Mouse (Mus musculus) heart, embryonic 10.5 days (tissue): ENCODE measurements around the gene Znrf3. TPM values are rescaled to one million over a fixed set of nuclear protein-coding genes. Genes with fewer than 3 reads are reported as not detected.

Source experiments
- DNase-seq: peaks from one replicate; pipeline ENCODE4 v3.0.0-alpha.2; 2017; ENCODE audit warnings: low spot score
- H3K27ac ChIP-seq: fragments of 300-500 bp; sonication (generic); 2 replicates; pipeline ENCODE4 v1.5.1; 2016; ENCODE audit warnings: mild to moderate bottlenecking
- H3K27me3 ChIP-seq: fragments of 300-500 bp; sonication (generic); 2 replicates; pipeline ENCODE4 v1.6.1; 2016; ENCODE audit warnings: mild to moderate bottlenecking; ENCODE audit not compliant: poor library complexity, insufficient read depth, severe bottlenecking
- H3K36me3 ChIP-seq: fragments of 300-500 bp; sonication (generic); 2 replicates; pipeline ENCODE4 v1.6.1; 2016; ENCODE audit warnings: mild to moderate bottlenecking, moderate library complexity
- H3K4me1 ChIP-seq: fragments of 300-500 bp; sonication (generic); 2 replicates; pipeline ENCODE4 v1.6.1; 2016; ENCODE audit warnings: mild to moderate bottlenecking
- H3K4me3 ChIP-seq: fragments of 300-500 bp; sonication (generic); 2 replicates; pipeline ENCODE4 v1.5.1; 2016; ENCODE audit warnings: mild to moderate bottlenecking, moderate library complexity
- H3K9me3 ChIP-seq: fragments of 300-500 bp; sonication (generic); 2 replicates; pipeline ENCODE4 v1.6.1; 2016; ENCODE audit warnings: mild to moderate bottlenecking, moderate library complexity
- WGBS: fragments of 180-500 bp; shearing (Covaris S2); methylation state at CpG from one replicate; pipeline ENCODE4 v1.1.7; 2016; 5-methylcytosine and 5-hydroxymethylcytosine counted together
- polyA plus RNA-seq: library from polyadenylated mRNA; unstranded; fragments of >200 nt; fragmentation: Nextera tagmentation; extraction: Ambion mirVana; gene quantifications from 2 replicates; pipeline ENCODE4 v1.2.1, GENCODE M21; 2016

Gene Znrf3
- polyA plus RNA-seq, 1 experiment from 2014 or later: 9.2 TPM

GRCm38 (mm10) chr11:5470055-5470454 lies 25.4 kb upstream of the Znrf3 start:
- Histone ChIP-seq H3K27me3 (no peaks in the 10 kb centered on the region), H3K36me3 (no peaks in the 10 kb centered on the region), H3K9me3 (no peaks in the 10 kb centered on the region), H3K4me1 (no peaks in the 10 kb centered on the region), H3K4me3 (no peak overlapping the region), H3K27ac (no peak overlapping the region)
- no peak for DNase-seq
- WGBS: 77% methylated on average over 3 of the region's 3 CpGs

GRCm38 (mm10) chr11:5469084-5469483 lies 24.4 kb upstream of the Znrf3 start:
- H3K4me3 ChIP-seq: no peak overlapping the region
- H3K4me1 ChIP-seq: no peaks in the 10 kb centered on the region
- WGBS: 77% methylated on average over 3 of the region's 3 CpGs
- no peaks in the 10 kb centered on the region for H3K27me3 ChIP-seq
- DNase-seq: no peak
- H3K36me3 ChIP-seq: no peaks in the 10 kb centered on the region
- H3K27ac ChIP-seq: no peak overlapping the region
- H3K9me3 ChIP-seq: no peaks in the 10 kb centered on the region

- Histone ChIP-seq H3K27ac (no peak overlapping the region), H3K27me3 (no peaks in the 10 kb centered on the region), H3K4me3 (no peak overlapping the region), H3K4me1 (no peaks in the 10 kb centered on the region), H3K9me3 (no peaks in the 10 kb centered on the region), H3K36me3 (no peaks in the 10 kb centered on the region)
- DNase-seq: no peak
- WGBS: 47% methylated on average over 2 of the region's 2 CpGs
Measured at GRCm38 (mm10) chr11:5468471-5468870, 23.8 kb upstream of the Znrf3 start.

GRCm38 (mm10) chr11:5451923-5452322 lies 7.3 kb upstream of the Znrf3 start:
- H3K4me3 ChIP-seq: no peak overlapping the region
- H3K9me3 ChIP-seq: no peaks in the 10 kb centered on the region
- H3K27ac ChIP-seq: no peak overlapping the region
- H3K4me1 ChIP-seq: no peaks in the 10 kb centered on the region
- 65% methylated on average over 6 of the region's 6 CpGs for whole genome bisulfite sequencing
- DNase-seq: no peak
- peaks cover 14% of the 10 kb centered on the region for H3K27me3 ChIP-seq
- H3K36me3 ChIP-seq: no peaks in the 10 kb centered on the region

- WGBS: 64% methylated on average over 4 of the region's 4 CpGs
- no peak for DNase-seq
- H3K36me3 ChIP-seq: no peaks in the 10 kb centered on the region
- H3K4me3 ChIP-seq: no peak overlapping the region
- no peaks in the 10 kb centered on the region for H3K9me3 ChIP-seq
- peaks cover 14% of the 10 kb centered on the region for H3K27me3 ChIP-seq
- no peak overlapping the region for H3K27ac ChIP-seq
- no peaks in the 10 kb centered on the region for H3K4me1 ChIP-seq
Measured at GRCm38 (mm10) chr11:5451341-5451740, 6.7 kb upstream of the Znrf3 start.

GRCm38 (mm10) chr11:5450701-5451100 lies 6.1 kb upstream of the Znrf3 start:
- Histone ChIP-seq H3K27me3 (peaks cover 14% of the 10 kb centered on the region), H3K36me3 (no peaks in the 10 kb centered on the region), H3K4me1 (no peaks in the 10 kb centered on the region), H3K27ac (no peak overlapping the region), H3K9me3 (no peaks in the 10 kb centered on the region), H3K4me3 (no peak overlapping the region)
- no peak for DNase-seq
- WGBS: 75% methylated on average over 4 of the region's 4 CpGs

- Histone ChIP-seq H3K4me1 (peaks cover 22% of the 10 kb centered on the region), H3K4me3 (peak overlapping the region; percentile 92), H3K9me3 (no peaks in the 10 kb centered on the region), H3K36me3 (no peaks in the 10 kb centered on the region), H3K27ac (peak overlapping the region; percentile 96), H3K27me3 (peaks cover 8% of the 10 kb centered on the region)
- 17% methylated on average over 11 of the region's 11 CpGs for WGBS
- DNase-seq: no peak
Measured at GRCm38 (mm10) chr11:5445452-5445953, 856 bp upstream of the Znrf3 start.

- Histone ChIP-seq H3K27ac (peak overlapping the region; percentile 96), H3K4me3 (peak overlapping the region; percentile 92), H3K27me3 (peaks cover 8% of the 10 kb centered on the region), H3K4me1 (peaks cover 22% of the 10 kb centered on the region), H3K9me3 (no peaks in the 10 kb centered on the region), H3K36me3 (no peaks in the 10 kb centered on the region)
- DNase-seq: no peak
- WGBS: 2% methylated on average over 55 of the region's 57 CpGs
Measured at GRCm38 (mm10) chr11:5444234-5444598, 431 bp downstream of the Znrf3 start.

GRCm38 (mm10) chr11:5443511-5444233 lies 975 bp downstream of the Znrf3 start:
- Histone ChIP-seq H3K4me1 (peaks cover 22% of the 10 kb centered on the region), H3K27ac (peak overlapping the region; percentile 96), H3K4me3 (peak overlapping the region; percentile 92), H3K9me3 (no peaks in the 10 kb centered on the region), H3K27me3 (peaks cover 8% of the 10 kb centered on the region), H3K36me3 (no peaks in the 10 kb centered on the region)
- no peak for DNase-seq
- WGBS: 2% methylated on average over 38 of the region's 38 CpGs

GRCm38 (mm10) chr11:5442590-5443021 lies 2.0 kb downstream of the Znrf3 start:
- Histone ChIP-seq H3K36me3 (no peaks in the 10 kb centered on the region), H3K27ac (no peak overlapping the region), H3K4me1 (peaks cover 25% of the 10 kb centered on the region), H3K4me3 (peak overlapping the region; percentile 92), H3K9me3 (no peaks in the 10 kb centered on the region), H3K27me3 (peaks cover 7% of the 10 kb centered on the region)
- no peak for DNase-seq
- 24% methylated on average over 3 of the region's 3 CpGs for WGBS

GRCm38 (mm10) chr11:5437646-5438045 lies 7.0 kb downstream of the Znrf3 start:
- WGBS: 57% methylated on average over 2 of the region's 2 CpGs
- Histone ChIP-seq H3K4me1 (peaks cover 43% of the 10 kb centered on the region), H3K27ac (no peak overlapping the region), H3K9me3 (no peaks in the 10 kb centered on the region), H3K36me3 (no peaks in the 10 kb centered on the region), H3K4me3 (no peak overlapping the region), H3K27me3 (no peaks in the 10 kb centered on the region)
- DNase-seq: no peak

GRCm38 (mm10) chr11:5436988-5437387 lies 7.7 kb downstream of the Znrf3 start:
- no peaks in the 10 kb centered on the region for H3K36me3 ChIP-seq
- no peak for DNase-seq
- H3K27ac ChIP-seq: no peak overlapping the region
- no peak overlapping the region for H3K4me3 ChIP-seq
- H3K27me3 ChIP-seq: no peaks in the 10 kb centered on the region
- H3K4me1 ChIP-seq: peaks cover 37% of the 10 kb centered on the region
- no peaks in the 10 kb centered on the region for H3K9me3 ChIP-seq

- Histone ChIP-seq H3K36me3 (no peaks in the 10 kb centered on the region), H3K27ac (no peak overlapping the region), H3K27me3 (no peaks in the 10 kb centered on the region), H3K4me1 (peaks cover 44% of the 10 kb centered on the region), H3K4me3 (no peak overlapping the region), H3K9me3 (no peaks in the 10 kb centered on the region)
- WGBS: 88% methylated on average over 1 of the region's 1 CpGs
- no peak for DNase-seq
Measured at GRCm38 (mm10) chr11:5435493-5435892, 9.2 kb downstream of the Znrf3 start.

GRCm38 (mm10) chr11:5432330-5432729 lies 12.3 kb downstream of the Znrf3 start:
- no peaks in the 10 kb centered on the region for H3K27me3 ChIP-seq
- H3K27ac ChIP-seq: no peak overlapping the region
- peaks cover 47% of the 10 kb centered on the region for H3K4me1 ChIP-seq
- 90% methylated on average over 2 of the region's 2 CpGs for WGBS
- no peak for DNase-seq
- H3K9me3 ChIP-seq: no peaks in the 10 kb centered on the region
- H3K4me3 ChIP-seq: no peak overlapping the region
- no peaks in the 10 kb centered on the region for H3K36me3 ChIP-seq
